Mouse (Mus musculus) embryonic facial prominence, embryonic 13.5 days (tissue): Measurements from ENCODE around the gene D1Ertd622e. TPM values are rescaled to one million over a fixed set of nuclear protein-coding genes. Genes with fewer than 3 reads are reported as not detected.

Experiments used
- ATAC-seq: fragments of 200-750 bp; cut with Nextera tagmentation; 2 replicates; pipeline ENCODE4 v1.8.0; 2017; ENCODE audit warnings: low read depth; ENCODE audit not compliant: insufficient number of reproducible peaks, insufficient read depth, low FRiP score, low TSS enrichment
- H3K27ac ChIP-seq: fragments of 300-500 bp; sonication (generic); 2 replicates; pipeline ENCODE4 v1.5.1; 2015; ENCODE audit warnings: moderate library complexity, mild to moderate bottlenecking, inconsistent platforms
- H3K27me3 ChIP-seq: fragments of 300-500 bp; sonication (generic); 2 replicates; pipeline ENCODE4 v1.6.1; 2015; ENCODE audit warnings: mild to moderate bottlenecking, inconsistent platforms
- H3K36me3 ChIP-seq: fragments of 300-500 bp; sonication (generic); 2 replicates; pipeline ENCODE4 v1.6.1; 2015; ENCODE audit warnings: mild to moderate bottlenecking, inconsistent platforms
- H3K4me1 ChIP-seq: fragments of 300-500 bp; sonication (generic); 2 replicates; pipeline ENCODE4 v1.6.1; 2015; ENCODE audit warnings: inconsistent platforms
- H3K4me2 ChIP-seq: fragments of 300-500 bp; sonication (generic); 2 replicates; pipeline ENCODE4 v1.6.1; 2015; ENCODE audit warnings: moderate library complexity, mild to moderate bottlenecking, inconsistent platforms
- H3K4me3 ChIP-seq: fragments of 300-500 bp; sonication (generic); 2 replicates; pipeline ENCODE4 v1.5.1; 2015; ENCODE audit warnings: mild to moderate bottlenecking, inconsistent platforms
- H3K9ac ChIP-seq: fragments of 300-500 bp; sonication (generic); 2 replicates; pipeline ENCODE4 v1.6.1; 2015; ENCODE audit warnings: mild to moderate bottlenecking, inconsistent platforms
- H3K9me3 ChIP-seq: fragments of 300-500 bp; sonication (generic); 2 replicates; pipeline ENCODE4 v1.6.1; 2016; ENCODE audit warnings: inconsistent platforms
- WGBS: fragments of 180-500 bp; shearing (Covaris S2); methylation state at CpG from one replicate; pipeline ENCODE4 v1.1.7; 2015; ENCODE audit warnings: mixed read lengths; 5-methylcytosine and 5-hydroxymethylcytosine counted together
- polyA plus RNA-seq: library from polyadenylated mRNA; unstranded; fragments of >200 nt; fragmentation: Nextera tagmentation; extraction: Ambion mirVana; gene quantifications from 2 replicates; pipeline ENCODE4 v1.2.1, GENCODE M21; 2015

D1Ertd622e gene
- polyA plus RNA-seq, 1 experiment from 2014 or later = 18.2 TPM

- no peak for ATAC-seq
- WGBS = 95% methylated on average over 1 of the region's 1 CpGs
- no peaks in the 10 kb centered on the region for H3K36me3 ChIP-seq
Measured at GRCm38 (mm10) chr1:97667288-97667687, 5.4 kb upstream of the D1Ertd622e start.

GRCm38 (mm10) chr1:97662324-97662723 is 450 bp upstream of the D1Ertd622e start:
- WGBS = 18% methylated on average over 7 of the region's 7 CpGs
- Histone ChIP-seq H3K4me3 (peak overlapping the region; percentile 89), H3K9ac (peak overlapping the region; percentile 88), H3K36me3 (no peaks in the 10 kb centered on the region), H3K27ac (peak overlapping the region; percentile 92; the same call in 1 of the 2 replicates), H3K4me1 (peaks cover 16% of the 10 kb centered on the region), H3K27me3 (no peaks in the 10 kb centered on the region), H3K9me3 (no peaks in the 10 kb centered on the region), H3K4me2 (peak overlapping the region; percentile 90)
- ATAC-seq = no peak

More at GRCm38 (mm10) chr1:97667288-97667687, 5.4 kb upstream of the D1Ertd622e start:
- Histone ChIP-seq H3K4me1 (no peaks in the 10 kb centered on the region), H3K27ac (no peak overlapping the region), H3K9ac (no peak overlapping the region), H3K27me3 (no peaks in the 10 kb centered on the region), H3K4me3 (no peak overlapping the region), H3K9me3 (no peaks in the 10 kb centered on the region), H3K4me2 (no peak overlapping the region)

- WGBS = under 1% methylated on average over 65 of the region's 93 CpGs
- Histone ChIP-seq H3K27me3 (no peaks in the 10 kb centered on the region), H3K9me3 (no peaks in the 10 kb centered on the region), H3K4me2 (peak overlapping the region; percentile 90), H3K27ac (peak overlapping the region; percentile 92), H3K4me3 (peak overlapping the region; percentile 89), H3K36me3 (no peaks in the 10 kb centered on the region), H3K9ac (peak overlapping the region; percentile 88), H3K4me1 (peaks cover 30% of the 10 kb centered on the region)
- peak; percentile 57 for ATAC-seq
Measured at GRCm38 (mm10) chr1:97660687-97661405, 1.0 kb downstream of the D1Ertd622e start.

- peaks cover 35% of the 10 kb centered on the region for H3K4me1 ChIP-seq
- peak overlapping the region; percentile 90 for H3K4me2 ChIP-seq
- H3K4me3 ChIP-seq = 0 out of 2 replicates have a peak overlapping the region, but pooled peaks have one; percentile 14
- H3K36me3 ChIP-seq = no peaks in the 10 kb centered on the region
- H3K9ac ChIP-seq = no peak overlapping the region
- H3K27ac ChIP-seq = no peak overlapping the region
- no peaks in the 10 kb centered on the region for H3K9me3 ChIP-seq
- 54% methylated on average over 7 of the region's 7 CpGs for WGBS
- H3K27me3 ChIP-seq = no peaks in the 10 kb centered on the region
- ATAC-seq = no peak
Measured at GRCm38 (mm10) chr1:97659405-97659804, 2.5 kb downstream of the D1Ertd622e start.

- no peak overlapping the region for H3K4me2 ChIP-seq
- H3K36me3 ChIP-seq = no peaks in the 10 kb centered on the region
- H3K9ac ChIP-seq = no peak overlapping the region
- H3K27ac ChIP-seq = no peak overlapping the region
- H3K4me3 ChIP-seq = no peak overlapping the region
- H3K27me3 ChIP-seq = no peaks in the 10 kb centered on the region
- no peaks in the 10 kb centered on the region for H3K9me3 ChIP-seq
- H3K4me1 ChIP-seq = peaks cover 35% of the 10 kb centered on the region
- WGBS = 72% methylated on average over 2 of the region's 2 CpGs
- no peak for ATAC-seq
Measured at GRCm38 (mm10) chr1:97657786-97658185, 4.1 kb downstream of the D1Ertd622e start.

GRCm38 (mm10) chr1:97657201-97657600 is 4.7 kb downstream of the D1Ertd622e start:
- no peaks in the 10 kb centered on the region for H3K36me3 ChIP-seq
- no peak for ATAC-seq
- H3K27ac ChIP-seq = no peak overlapping the region
- H3K9ac ChIP-seq = no peak overlapping the region
- 62% methylated on average over 2 of the region's 2 CpGs for WGBS
- no peak overlapping the region for H3K4me2 ChIP-seq
- no peaks in the 10 kb centered on the region for H3K27me3 ChIP-seq
- H3K9me3 ChIP-seq = no peaks in the 10 kb centered on the region
- H3K4me1 ChIP-seq = peaks cover 35% of the 10 kb centered on the region
- H3K4me3 ChIP-seq = no peak overlapping the region

- Histone ChIP-seq H3K4me1 (peaks cover 35% of the 10 kb centered on the region), H3K27ac (no peak overlapping the region), H3K36me3 (no peaks in the 10 kb centered on the region), H3K4me2 (no peak overlapping the region), H3K4me3 (no peak overlapping the region), H3K9ac (no peak overlapping the region), H3K27me3 (no peaks in the 10 kb centered on the region), H3K9me3 (no peaks in the 10 kb centered on the region)
- no peak for ATAC-seq
- 80% methylated on average over 6 of the region's 6 CpGs for WGBS
Measured at GRCm38 (mm10) chr1:97654397-97654975, 7.4 kb downstream of the D1Ertd622e start.

- H3K27me3 ChIP-seq = no peaks in the 10 kb centered on the region
- H3K9me3 ChIP-seq = no peaks in the 10 kb centered on the region
- H3K4me3 ChIP-seq = no peak overlapping the region
- H3K4me1 ChIP-seq = peaks cover 15% of the 10 kb centered on the region
- H3K27ac ChIP-seq = no peak overlapping the region
- H3K9ac ChIP-seq = no peak overlapping the region
- no peak overlapping the region for H3K4me2 ChIP-seq
- no peak for ATAC-seq
- 70% methylated on average over 3 of the region's 3 CpGs for WGBS
- peaks cover 12% of the 10 kb centered on the region for H3K36me3 ChIP-seq
Measured at GRCm38 (mm10) chr1:97650553-97651123, 11.2 kb downstream of the D1Ertd622e start.

GRCm38 (mm10) chr1:97650072-97650471 is 11.8 kb downstream of the D1Ertd622e start:
- Histone ChIP-seq H3K4me1 (peaks cover 12% of the 10 kb centered on the region), H3K36me3 (peaks cover 14% of the 10 kb centered on the region), H3K9me3 (no peaks in the 10 kb centered on the region), H3K4me3 (no peak overlapping the region), H3K4me2 (no peak overlapping the region), H3K27me3 (no peaks in the 10 kb centered on the region), H3K27ac (no peak overlapping the region), H3K9ac (no peak overlapping the region)
- WGBS = 44% methylated on average over 6 of the region's 6 CpGs
- ATAC-seq = no peak

- ATAC-seq = no peak
- Histone ChIP-seq H3K9me3 (no peaks in the 10 kb centered on the region), H3K4me2 (no peak overlapping the region), H3K4me1 (peaks cover 12% of the 10 kb centered on the region), H3K4me3 (no peak overlapping the region), H3K9ac (no peak overlapping the region), H3K27ac (no peak overlapping the region), H3K27me3 (no peaks in the 10 kb centered on the region), H3K36me3 (peaks cover 14% of the 10 kb centered on the region)
- WGBS = 83% methylated on average over 1 of the region's 1 CpGs
Measured at GRCm38 (mm10) chr1:97647037-97647436, 14.8 kb downstream of the D1Ertd622e start.

GRCm38 (mm10) chr1:97634104-97634503 is 27.8 kb downstream of the D1Ertd622e start:
- WGBS = 83% methylated on average over 8 of the region's 8 CpGs
- Histone ChIP-seq H3K4me2 (no peak overlapping the region), H3K9me3 (no peaks in the 10 kb centered on the region), H3K9ac (no peak overlapping the region), H3K36me3 (0 out of 2 replicates have a peak, but pooled peaks cover 5% of the 10 kb centered on the region), H3K4me1 (no peaks in the 10 kb centered on the region), H3K27me3 (no peaks in the 10 kb centered on the region), H3K4me3 (no peak overlapping the region), H3K27ac (no peak overlapping the region)
- no peak for ATAC-seq
